Mouse (Mus musculus) heart, embryonic 14.5 days (tissue): ENCODE data around the gene Cd163. TPM values are rescaled to one million over a fixed set of nuclear protein-coding genes. Genes with fewer than 3 reads are reported as not detected.

ENCODE experiments used
- polyA plus RNA-seq: library from polyadenylated mRNA; unstranded; fragments of >200 nt; fragmentation: Nextera tagmentation; extraction: Ambion mirVana; gene quantifications from 2 replicates; pipeline ENCODE4 v1.2.1, GENCODE M21; 2014

Gene Cd163
- polyA plus RNA-seq, 1 experiment from 2014 or later: 0.12 TPM

Other genes starting within 250 kb of the Cd163 start
- not detected in 2 replicates for gene Vmn2r27, start 72.8 kb upstream of the Cd163 start, polyA plus RNA-seq
- 20.8 and 22.8 TPM in 2 replicates for gene Pex5, start 110.4 kb downstream of the Cd163 start, polyA plus RNA-seq
- gene Clstn3, start 160.1 kb downstream of the Cd163 start, polyA plus RNA-seq: 0.49 and 1.5 TPM in 2 replicates
- gene C1rl, start 188.5 kb downstream of the Cd163 start, polyA plus RNA-seq: 0.36 and 0.58 TPM in 2 replicates
- 0.55 and 0.59 TPM in 2 replicates for gene C1ra, start 207.7 kb downstream of the Cd163 start, polyA plus RNA-seq
- 0.07 and 0.26 TPM in 2 replicates for gene C1s1, start 237.7 kb downstream of the Cd163 start, polyA plus RNA-seq